Mouse (Mus musculus) liver, adult 2 months (tissue): ENCODE data around the gene Comt.

Experiments used
- CTCF ChIP-seq: fragments of 200-500 bp; IDR thresholded peaks from 2 replicates; pipeline ENCODE4 v1.5.1; 2011; ENCODE audit warnings: low read depth, low read length, control low read depth
- POLR2A ChIP-seq: fragments of 200-500 bp; IDR thresholded peaks from 2 replicates; pipeline ENCODE4 v1.6.1; 2011; ENCODE audit warnings: low read length, control low read depth; ENCODE audit not compliant: insufficient read depth; ENCODE audit errors: extremely low read depth

GRCm38 (mm10) chr16:18395620-18396036 is 31.0 kb downstream of the Comt start:
- no peak for TF ChIP-seq CTCF
- TF ChIP-seq POLR2A = no peak
